Mouse (Mus musculus): Measurements from ENCODE around the gene Myl9. TPM values are rescaled to one million over a fixed set of nuclear protein-coding genes. Genes with fewer than 3 reads are reported as not detected.

Gene Myl9
- polyA plus RNA-seq, 1 experiment from 2014 or later: 23.3 TPM

DNA sequence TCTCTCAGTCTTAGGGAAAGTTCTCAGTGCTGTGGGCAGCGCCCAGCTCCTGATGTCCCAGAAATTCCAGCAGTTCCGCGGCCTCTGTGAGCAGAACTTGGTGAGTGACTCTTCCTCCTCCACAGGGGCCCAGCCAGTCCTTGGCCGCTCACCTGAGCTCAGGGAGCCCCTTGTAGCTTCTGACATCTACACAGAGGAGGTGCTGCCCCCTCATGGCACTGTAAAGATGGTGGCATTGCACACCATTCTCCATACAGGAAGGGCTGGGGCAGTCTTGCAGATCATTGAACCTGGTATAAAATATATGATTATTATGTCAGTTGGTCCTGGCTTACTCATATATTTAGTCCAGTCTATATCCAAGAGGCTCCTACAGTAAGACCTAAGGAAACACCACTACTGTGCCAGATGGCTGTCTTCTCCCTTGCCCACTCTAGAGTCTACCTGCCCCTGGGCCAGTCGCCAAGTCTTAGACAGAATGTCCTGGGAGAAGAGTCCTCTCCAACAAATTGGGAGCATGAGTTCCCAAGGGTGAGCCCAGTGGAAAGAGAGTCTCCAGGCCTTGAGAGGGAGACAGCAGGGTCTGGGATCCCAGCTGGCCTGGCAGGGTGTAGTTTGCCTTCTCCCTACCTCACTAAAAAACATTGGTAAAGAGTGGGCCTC lies 14.2 kb upstream of the Myl9 start:
- ATAC-seq (ENCODE audit: low read depth): no peak
- Histone ChIP-seq H3K9me3 (ENCODE audit: control insufficient read depth, low read length) (no peaks in the 10 kb centered on the region), H3K4me1 (ENCODE audit: control insufficient read depth, insufficient read depth, low read length) (0 out of 2 replicates have a peak, but pooled peaks cover 2% of the 10 kb centered on the region), H3K36me3 (ENCODE audit: control insufficient read depth, insufficient read depth, low read length) (peaks cover 75% of the 10 kb centered on the region), H3K9ac (replicated peaks; ENCODE audit: low read depth, low read length) (no peak overlapping the region), H3K4me3 (ENCODE audit: low read depth, low read length) (no peak overlapping the region), H3K4me2 (ENCODE audit: low read depth, low read length) (no peak overlapping the region), H3K27me3 (ENCODE audit: control insufficient read depth, insufficient read depth, low read length) (no peaks in the 10 kb centered on the region), H3K27ac (ENCODE audit: low read depth, low read length) (no peak overlapping the region)
- 99% methylated on average over 5 of the region's 5 CpGs for WGBS

DNA sequence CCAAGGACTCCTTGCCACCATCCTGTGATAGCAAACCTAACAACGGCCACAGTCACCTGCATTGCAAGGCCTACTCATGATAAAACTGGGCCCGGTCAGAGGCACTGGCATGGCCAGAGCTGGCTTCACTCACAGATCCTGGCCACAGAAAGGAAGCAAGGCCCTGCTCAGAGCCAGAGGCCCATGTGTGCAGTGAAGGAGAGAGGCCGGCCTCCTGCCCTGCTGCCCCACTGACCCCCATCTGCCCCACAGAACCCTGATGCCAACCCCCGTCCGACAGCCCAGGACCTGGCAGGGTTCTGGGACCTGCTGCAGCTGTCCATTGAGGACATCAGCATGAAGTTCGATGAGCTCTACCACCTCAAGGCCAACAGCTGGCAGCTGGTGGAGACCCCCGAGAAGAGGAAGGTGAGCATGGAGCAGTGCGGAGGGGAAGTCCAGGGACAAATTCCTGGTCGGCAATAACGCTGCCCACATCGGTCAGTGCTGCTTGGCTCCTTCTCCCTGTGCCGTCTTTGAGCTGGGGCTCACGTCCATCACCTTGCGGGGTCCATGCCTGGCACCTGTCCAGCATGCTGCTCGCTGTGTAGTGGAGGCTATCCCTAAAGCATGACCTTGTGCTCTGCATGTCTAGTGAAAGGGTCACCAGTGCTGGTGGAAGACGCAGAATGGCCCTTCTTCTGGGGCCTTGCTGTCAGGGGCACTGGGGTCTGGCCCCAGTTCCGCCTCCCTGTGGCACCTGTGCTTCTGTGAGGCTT lies 13.5 kb upstream of the Myl9 start:
- Histone ChIP-seq H3K4me3 (ENCODE audit: low read depth, low read length) (no peak overlapping the region), H3K9ac (replicated peaks; ENCODE audit: low read depth, low read length) (no peak overlapping the region), H3K4me1 (ENCODE audit: control insufficient read depth, insufficient read depth, low read length) (0 out of 2 replicates have a peak, but pooled peaks cover 2% of the 10 kb centered on the region), H3K36me3 (ENCODE audit: control insufficient read depth, insufficient read depth, low read length) (peaks cover 70% of the 10 kb centered on the region), H3K4me2 (ENCODE audit: low read depth, low read length) (no peak overlapping the region), H3K9me3 (ENCODE audit: control insufficient read depth, low read length) (no peaks in the 10 kb centered on the region), H3K27ac (ENCODE audit: low read depth, low read length) (peak overlapping the region; percentile 62; the same call in 1 of the 2 replicates), H3K27me3 (ENCODE audit: control insufficient read depth, insufficient read depth, low read length) (no peaks in the 10 kb centered on the region)
- no peak for ATAC-seq (ENCODE audit: low read depth)
- WGBS: 95% methylated on average over 17 of the region's 17 CpGs

DNA sequence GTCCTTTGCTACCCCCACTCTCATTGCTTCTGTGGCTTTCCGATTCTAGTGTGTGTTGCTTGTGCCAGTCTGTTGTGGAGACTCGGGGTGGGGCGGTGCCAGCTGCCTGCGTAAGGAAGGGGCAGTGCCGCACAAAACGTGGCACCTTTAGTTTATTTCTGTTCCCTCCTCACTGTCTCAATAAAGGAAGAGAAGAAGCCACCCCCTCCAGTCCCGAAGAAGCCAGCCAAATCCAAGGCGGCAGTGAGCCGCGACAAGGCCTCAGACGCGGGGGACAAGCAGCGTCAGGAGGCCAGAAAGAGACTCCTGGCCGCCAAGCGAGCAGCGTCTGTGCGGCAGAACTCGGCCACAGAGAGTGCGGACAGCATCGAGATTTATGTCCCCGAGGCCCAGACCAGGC lies 12.7 kb upstream of the Myl9 start:
- peak overlapping the region; percentile 62 for H3K27ac ChIP-seq (ENCODE audit: low read depth, low read length)

DNA sequence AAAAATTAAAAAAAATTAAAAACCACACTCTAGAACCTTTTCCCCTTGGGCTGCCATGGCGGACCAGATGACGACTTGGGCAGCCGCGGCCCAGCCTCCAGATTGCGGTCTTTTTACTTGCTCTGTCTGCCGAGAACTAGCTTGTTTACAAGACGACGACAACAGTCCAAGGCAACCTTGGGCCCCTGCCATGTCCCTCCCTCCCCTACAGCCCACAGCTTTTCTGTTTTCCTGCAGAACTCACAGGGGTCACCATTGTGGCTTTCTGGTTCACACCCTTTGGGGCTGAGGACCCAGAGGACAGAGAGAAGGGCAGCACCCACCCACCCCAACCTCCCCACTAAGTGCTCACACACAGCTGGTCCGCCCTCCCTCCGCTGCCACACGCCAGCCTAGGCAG lies 12.1 kb upstream of the Myl9 start:
- H3K27ac ChIP-seq (ENCODE audit: low read depth, low read length): no peak overlapping the region
- peaks cover 57% of the 10 kb centered on the region; the same call in 1 of the 2 replicates for H3K36me3 ChIP-seq (ENCODE audit: control insufficient read depth, insufficient read depth, low read length)
- ATAC-seq (ENCODE audit: low read depth): 0 out of 2 replicates have a peak, but pooled peaks have one; percentile 7

More for the DNA sequence above, 12.7 kb upstream of the Myl9 start:
- no peak overlapping the region for H3K4me2 ChIP-seq (ENCODE audit: low read depth, low read length)
- H3K27me3 ChIP-seq (ENCODE audit: control insufficient read depth, insufficient read depth, low read length): no peaks in the 10 kb centered on the region
- H3K4me1 ChIP-seq (ENCODE audit: control insufficient read depth, insufficient read depth, low read length): 0 out of 2 replicates have a peak, but pooled peaks cover 2% of the 10 kb centered on the region
- H3K9ac ChIP-seq (replicated peaks; ENCODE audit: low read depth, low read length): no peak overlapping the region
- peaks cover 63% of the 10 kb centered on the region; the same call in 1 of the 2 replicates for H3K36me3 ChIP-seq (ENCODE audit: control insufficient read depth, insufficient read depth, low read length)
- no peak for ATAC-seq (ENCODE audit: low read depth)
- 52% methylated on average over 21 of the region's 21 CpGs for WGBS
- no peaks in the 10 kb centered on the region for H3K9me3 ChIP-seq (ENCODE audit: control insufficient read depth, low read length)
- no peak overlapping the region for H3K4me3 ChIP-seq (ENCODE audit: low read depth, low read length)

DNA sequence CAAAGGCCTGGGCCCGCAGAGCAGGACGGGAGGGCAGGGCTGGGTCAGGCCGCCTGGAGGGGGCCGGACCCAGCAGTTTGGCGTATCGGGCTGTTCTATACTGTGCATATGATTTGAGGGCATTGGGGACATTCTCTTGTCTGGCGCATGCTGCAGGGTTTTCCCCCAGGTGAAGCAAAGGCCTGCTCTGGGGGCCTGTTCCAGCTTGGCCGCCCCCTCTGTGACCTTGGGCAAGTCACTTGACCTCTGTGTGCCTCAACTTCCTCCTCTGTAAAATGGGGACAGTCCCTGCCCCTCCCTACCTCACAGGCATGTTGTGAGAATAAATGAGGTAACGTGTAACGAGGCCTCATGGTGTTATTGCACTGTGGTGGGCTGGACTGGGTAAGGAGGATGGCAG lies 11.2 kb upstream of the Myl9 start:
- ATAC-seq (ENCODE audit: low read depth): no peak
- WGBS: 94% methylated on average over 10 of the region's 10 CpGs

More for the DNA sequence above, 12.1 kb upstream of the Myl9 start:
- H3K4me3 ChIP-seq (ENCODE audit: low read depth, low read length): no peak overlapping the region
- H3K9ac ChIP-seq (replicated peaks; ENCODE audit: low read depth, low read length): no peak overlapping the region
- no peaks in the 10 kb centered on the region for H3K9me3 ChIP-seq (ENCODE audit: control insufficient read depth, low read length)
- no peak overlapping the region for H3K4me2 ChIP-seq (ENCODE audit: low read depth, low read length)
- 0 out of 2 replicates have a peak, but pooled peaks cover 2% of the 10 kb centered on the region for H3K4me1 ChIP-seq (ENCODE audit: control insufficient read depth, insufficient read depth, low read length)
- H3K27me3 ChIP-seq (ENCODE audit: control insufficient read depth, insufficient read depth, low read length): no peaks in the 10 kb centered on the region
- WGBS: 73% methylated on average over 11 of the region's 11 CpGs

DNA sequence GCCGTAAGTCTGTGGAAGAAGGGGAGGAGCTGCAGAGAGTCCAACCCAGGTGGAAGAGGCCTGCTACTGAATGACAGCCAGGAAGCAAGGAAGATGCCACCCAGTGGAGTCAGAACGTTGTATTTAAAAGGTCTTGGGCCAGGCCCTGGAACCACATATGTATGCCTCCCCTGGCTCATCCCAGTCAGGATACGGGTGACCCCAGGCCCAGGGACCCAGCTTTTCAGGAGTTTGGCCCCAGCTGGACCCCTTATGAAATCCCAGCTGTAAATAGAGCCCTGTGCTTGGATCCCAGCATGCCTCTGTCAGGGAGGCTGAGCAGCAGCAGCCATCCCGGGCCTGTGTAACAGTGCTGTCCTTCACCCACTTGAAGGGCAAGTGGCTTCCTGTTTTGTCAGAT lies 10.5 kb upstream of the Myl9 start:
- no peak for ATAC-seq (ENCODE audit: low read depth)
- 80% methylated on average over 4 of the region's 4 CpGs for WGBS
- no peak overlapping the region for H3K4me2 ChIP-seq (ENCODE audit: low read depth, low read length)
- no peaks in the 10 kb centered on the region for H3K27me3 ChIP-seq (ENCODE audit: control insufficient read depth, insufficient read depth, low read length)
- 0 out of 2 replicates have a peak, but pooled peaks cover 2% of the 10 kb centered on the region for H3K4me1 ChIP-seq (ENCODE audit: control insufficient read depth, insufficient read depth, low read length)
- no peak overlapping the region for H3K27ac ChIP-seq (ENCODE audit: low read depth, low read length)
- no peak overlapping the region for H3K4me3 ChIP-seq (ENCODE audit: low read depth, low read length)
- peaks cover 41% of the 10 kb centered on the region; the same call in 1 of the 2 replicates for H3K36me3 ChIP-seq (ENCODE audit: control insufficient read depth, insufficient read depth, low read length)
- H3K9me3 ChIP-seq (ENCODE audit: control insufficient read depth, low read length): no peaks in the 10 kb centered on the region
- H3K9ac ChIP-seq (replicated peaks; ENCODE audit: low read depth, low read length): no peak overlapping the region

More for the DNA sequence above, 11.2 kb upstream of the Myl9 start:
- 0 out of 2 replicates have a peak, but pooled peaks cover 2% of the 10 kb centered on the region for H3K4me1 ChIP-seq (ENCODE audit: control insufficient read depth, insufficient read depth, low read length)
- H3K4me2 ChIP-seq (ENCODE audit: low read depth, low read length): no peak overlapping the region
- H3K27me3 ChIP-seq (ENCODE audit: control insufficient read depth, insufficient read depth, low read length): no peaks in the 10 kb centered on the region
- no peak overlapping the region for H3K4me3 ChIP-seq (ENCODE audit: low read depth, low read length)
- no peaks in the 10 kb centered on the region for H3K9me3 ChIP-seq (ENCODE audit: control insufficient read depth, low read length)
- H3K9ac ChIP-seq (replicated peaks; ENCODE audit: low read depth, low read length): no peak overlapping the region
- no peak overlapping the region for H3K27ac ChIP-seq (ENCODE audit: low read depth, low read length)
- H3K36me3 ChIP-seq (ENCODE audit: control insufficient read depth, insufficient read depth, low read length): peaks cover 48% of the 10 kb centered on the region; the same call in 1 of the 2 replicates

DNA sequence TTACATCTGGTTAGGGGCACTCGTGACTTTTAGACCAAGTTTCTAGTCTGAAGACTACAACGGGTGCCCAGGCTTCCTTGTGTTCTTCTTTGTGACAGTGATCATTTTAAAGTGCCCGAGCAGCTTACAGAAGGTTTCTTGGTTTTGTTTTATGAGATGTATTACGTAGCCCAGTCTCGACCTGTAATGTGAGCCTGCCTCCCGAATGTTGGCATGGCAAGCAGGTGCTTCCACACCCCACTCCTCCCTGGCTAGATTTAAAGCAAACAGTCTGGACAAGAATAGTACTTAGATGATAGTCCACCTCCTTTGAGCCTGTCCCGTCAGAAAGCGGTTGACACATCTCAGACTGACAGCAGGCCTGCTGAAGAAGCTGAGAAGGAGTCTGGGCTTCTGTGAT lies 9.6 kb upstream of the Myl9 start:
- Histone ChIP-seq H3K4me2 (ENCODE audit: low read depth, low read length) (no peak overlapping the region), H3K36me3 (ENCODE audit: control insufficient read depth, insufficient read depth, low read length) (peaks cover 35% of the 10 kb centered on the region; the same call in 1 of the 2 replicates), H3K4me3 (ENCODE audit: low read depth, low read length) (no peak overlapping the region), H3K27ac (ENCODE audit: low read depth, low read length) (no peak overlapping the region), H3K4me1 (ENCODE audit: control insufficient read depth, insufficient read depth, low read length) (0 out of 2 replicates have a peak, but pooled peaks cover 2% of the 10 kb centered on the region), H3K27me3 (ENCODE audit: control insufficient read depth, insufficient read depth, low read length) (no peaks in the 10 kb centered on the region), H3K9me3 (ENCODE audit: control insufficient read depth, low read length) (no peaks in the 10 kb centered on the region), H3K9ac (replicated peaks; ENCODE audit: low read depth, low read length) (no peak overlapping the region)
- no peak for ATAC-seq (ENCODE audit: low read depth)
- 91% methylated on average over 8 of the region's 8 CpGs for WGBS

DNA sequence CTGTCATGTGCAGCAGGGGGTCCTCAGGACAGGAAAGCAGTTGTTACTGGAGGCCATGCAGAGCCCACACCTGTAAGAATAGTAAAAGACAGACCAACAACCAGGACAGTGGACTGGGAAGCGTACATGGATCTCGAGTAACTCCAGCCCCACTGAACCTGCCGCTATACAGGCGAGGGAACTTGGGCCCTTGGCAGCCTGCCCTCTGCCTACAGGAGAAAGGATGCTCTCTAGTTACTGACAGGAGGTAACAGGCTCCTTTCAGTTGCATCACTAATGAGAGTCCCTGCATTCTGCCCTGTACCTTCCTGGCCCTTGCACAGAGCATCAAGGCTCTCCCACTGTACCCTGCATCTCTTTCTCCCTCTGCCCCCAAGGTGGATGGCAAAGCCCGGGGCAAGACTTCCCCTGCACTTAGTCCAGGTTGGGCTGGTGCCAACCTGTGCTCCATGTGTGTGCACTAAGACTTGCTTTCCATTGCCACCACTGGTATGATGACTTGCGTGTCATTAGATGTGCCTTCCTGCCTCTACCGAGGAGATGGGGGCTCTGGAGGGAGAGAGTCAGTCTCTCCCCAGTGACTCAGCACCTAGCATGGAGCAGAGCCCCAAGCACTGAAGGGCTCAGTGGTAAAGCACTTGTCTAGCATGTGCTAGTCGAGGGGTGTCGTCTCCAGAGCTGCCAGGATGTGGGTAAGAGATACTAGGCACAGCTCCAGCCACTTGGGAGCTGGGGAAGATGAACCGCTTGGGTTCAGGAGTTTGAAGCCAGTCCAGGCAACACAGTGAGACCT lies 8.8 kb upstream of the Myl9 start:
- H3K9ac ChIP-seq (replicated peaks; ENCODE audit: low read depth, low read length): no peak overlapping the region
- peaks cover 27% of the 10 kb centered on the region; the same call in 1 of the 2 replicates for H3K36me3 ChIP-seq (ENCODE audit: control insufficient read depth, insufficient read depth, low read length)
- H3K27ac ChIP-seq (ENCODE audit: low read depth, low read length): 0 out of 2 replicates have a peak overlapping the region, but pooled peaks have one; percentile 28
- H3K9me3 ChIP-seq (ENCODE audit: control insufficient read depth, low read length): no peaks in the 10 kb centered on the region
- no peak overlapping the region for H3K4me3 ChIP-seq (ENCODE audit: low read depth, low read length)
- ATAC-seq (ENCODE audit: low read depth): no peak
- 0 out of 2 replicates have a peak, but pooled peaks cover 2% of the 10 kb centered on the region for H3K4me1 ChIP-seq (ENCODE audit: control insufficient read depth, insufficient read depth, low read length)
- H3K4me2 ChIP-seq (ENCODE audit: low read depth, low read length): no peak overlapping the region
- no peaks in the 10 kb centered on the region for H3K27me3 ChIP-seq (ENCODE audit: control insufficient read depth, insufficient read depth, low read length)
- 81% methylated on average over 10 of the region's 10 CpGs for WGBS

Measured in neural tube, embryonic 14.5 days (tissue).